Mouse (Mus musculus) layer of hippocampus, adult 9-10 months (tissue): ENCODE results near the gene Pip5k1b.
A peak's percentile ranks its signal among the peaks of the same experiment; 100 is the strongest.
"Not testable (repeated sequence)": the region's sequence is repeated elsewhere in the genome, so short reads cannot be mapped to it uniquely, and the experiment has no call there.

Source experiments
- DNase-seq: peaks from one replicate; pipeline ENCODE4 v3.0.0; 2022; ENCODE audit warnings: low spot score

Pip5k1b gene

DNA sequence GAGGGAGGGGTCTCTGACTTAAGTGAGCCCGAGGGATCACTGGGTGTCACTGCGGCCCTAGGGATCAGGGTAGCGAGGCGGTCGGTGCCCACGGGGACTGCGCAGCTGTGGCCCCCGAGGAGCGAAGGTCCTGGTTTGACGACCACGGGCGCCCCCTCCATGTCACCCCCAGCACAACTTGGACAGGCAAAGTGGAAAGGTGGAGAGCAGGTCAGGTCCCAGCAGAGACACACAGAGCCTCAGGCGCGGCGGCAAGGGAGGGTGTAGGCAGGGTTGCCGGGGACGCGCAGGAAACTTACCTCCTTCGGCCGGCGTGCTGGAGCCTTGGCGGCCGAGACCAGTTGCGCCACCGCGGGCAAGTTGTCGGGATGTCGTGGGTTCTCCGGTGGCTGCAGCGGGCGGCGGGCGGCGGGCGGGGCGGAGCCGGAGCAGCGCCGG, at the start of gene Pip5k1b:
Gene Pip5k1b, minus strand, starts transcription at position 407 of the 438 bp plus-strand sequence.
- no peak for DNase-seq

DNA sequence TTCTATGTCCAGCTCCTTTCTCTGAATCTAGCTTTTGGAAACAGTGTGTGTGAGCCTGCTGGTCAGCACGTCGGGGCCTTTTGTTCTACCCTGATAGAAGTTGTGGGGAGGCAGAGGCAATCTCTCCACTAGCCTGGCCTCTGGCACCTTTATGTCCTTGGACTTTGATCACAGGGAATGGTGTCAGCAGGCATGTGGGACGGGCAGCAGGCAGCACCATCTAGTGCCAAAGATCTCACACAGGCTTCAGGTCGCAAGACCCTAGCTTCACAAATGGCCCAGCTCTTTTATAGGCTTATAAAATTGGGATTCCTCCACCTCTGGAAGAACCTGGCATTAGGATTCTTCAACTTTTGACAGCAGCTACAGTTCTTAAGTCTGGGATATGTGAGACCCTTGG, 48.4 kb upstream of the Pip5k1b start:
- no peak for DNase-seq

DNA sequence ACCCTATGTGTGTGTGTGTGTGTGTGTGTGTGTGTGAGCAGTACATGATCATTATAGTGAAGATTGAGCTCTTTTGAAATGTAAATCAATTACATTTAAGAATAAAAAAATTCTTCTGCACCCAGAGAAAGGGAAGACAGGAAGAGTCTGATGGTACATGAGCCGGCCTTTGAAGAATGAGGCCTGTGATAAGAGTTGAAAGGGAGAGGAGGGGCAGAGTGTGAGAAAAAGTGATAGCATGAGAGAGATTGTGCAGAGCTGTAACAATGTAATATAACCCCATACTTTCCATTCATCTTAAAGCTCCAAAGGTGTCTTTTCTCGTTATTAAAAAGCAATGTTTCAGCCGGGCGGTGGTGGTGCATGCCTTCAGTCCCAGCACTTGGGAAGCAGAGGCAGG, 47.8 kb upstream of the Pip5k1b start:
- no peak for DNase-seq

DNA sequence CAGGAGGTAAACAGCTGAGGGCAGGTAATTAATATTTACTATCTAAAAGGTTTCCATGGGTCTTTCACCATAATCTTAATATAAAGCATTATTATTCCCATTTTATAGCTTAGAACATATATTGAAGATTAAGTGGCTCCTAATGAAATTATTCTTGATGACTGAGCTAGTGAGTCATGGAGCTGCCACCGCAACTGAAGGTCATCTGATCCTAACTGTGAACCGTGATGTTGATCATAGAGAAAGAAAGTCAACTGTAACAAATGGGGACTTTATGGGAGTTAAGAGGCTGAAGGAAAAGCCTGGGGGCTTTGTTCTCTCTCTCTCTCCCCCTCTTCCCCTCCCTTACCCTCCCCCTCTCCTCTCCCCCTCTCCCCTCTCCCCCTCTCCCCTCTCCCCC, 31.1 kb upstream of the Pip5k1b start:
- no peak for DNase-seq

DNA sequence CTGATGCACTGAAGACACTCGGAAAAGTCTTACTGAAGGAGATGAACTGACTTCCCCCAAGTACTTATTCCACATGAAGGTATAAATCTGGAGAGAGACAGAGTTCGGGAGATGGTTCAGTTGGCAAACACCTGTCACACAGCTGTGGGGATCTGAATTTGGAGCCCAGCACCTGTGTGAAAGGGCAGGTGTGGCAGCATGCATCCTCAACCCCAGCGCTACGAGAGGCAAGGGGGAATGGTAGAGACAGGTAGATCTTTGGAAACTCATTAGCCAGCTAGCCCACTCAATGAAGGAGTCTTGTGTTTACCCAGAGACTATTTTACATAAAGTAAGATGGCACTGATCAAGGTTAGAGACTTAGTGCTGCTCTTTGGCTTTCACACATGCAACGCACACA, 29.5 kb upstream of the Pip5k1b start:
- DNase-seq, result no peak

DNA sequence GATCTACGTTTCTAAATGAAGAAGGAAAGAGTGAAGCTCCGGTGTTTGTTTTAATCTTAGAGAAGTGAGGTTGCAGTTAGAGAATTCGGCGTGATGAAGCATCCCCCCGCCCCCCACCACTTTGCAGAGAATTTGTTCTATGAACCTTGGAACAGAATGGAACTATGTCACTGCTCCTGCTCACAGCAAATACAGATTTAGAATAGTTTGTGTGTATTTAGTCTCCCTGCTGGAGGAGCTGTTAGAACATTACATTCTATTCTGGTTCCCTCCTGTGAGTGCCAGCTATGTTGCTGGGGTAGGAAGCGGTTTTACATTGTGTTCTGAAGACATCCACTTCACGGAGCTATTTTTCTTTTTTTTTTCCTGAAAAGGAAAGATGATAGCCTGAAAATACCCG, 28.3 kb upstream of the Pip5k1b start:
- DNase-seq, result peak; percentile 13

DNA sequence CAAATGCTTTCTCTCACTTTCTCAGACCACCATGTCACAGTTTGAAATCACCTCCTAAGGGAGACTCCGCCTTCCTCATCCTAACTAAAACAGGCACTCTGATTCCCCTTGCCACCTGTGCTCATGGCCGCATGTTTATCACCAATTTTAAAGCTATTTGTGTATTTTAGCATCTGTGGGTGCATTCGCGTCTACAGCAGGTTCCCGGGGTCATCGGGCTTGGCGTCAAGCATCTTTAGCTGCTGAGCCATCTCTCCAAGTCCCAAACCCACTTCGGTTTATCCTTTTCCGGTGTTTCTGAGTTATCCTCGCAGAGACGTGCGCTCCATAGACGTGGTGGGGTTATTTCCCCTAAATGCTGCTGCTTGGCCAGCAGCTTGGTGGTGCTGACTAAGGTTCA, 20.5 kb upstream of the Pip5k1b start:
- no peak for DNase-seq

DNA sequence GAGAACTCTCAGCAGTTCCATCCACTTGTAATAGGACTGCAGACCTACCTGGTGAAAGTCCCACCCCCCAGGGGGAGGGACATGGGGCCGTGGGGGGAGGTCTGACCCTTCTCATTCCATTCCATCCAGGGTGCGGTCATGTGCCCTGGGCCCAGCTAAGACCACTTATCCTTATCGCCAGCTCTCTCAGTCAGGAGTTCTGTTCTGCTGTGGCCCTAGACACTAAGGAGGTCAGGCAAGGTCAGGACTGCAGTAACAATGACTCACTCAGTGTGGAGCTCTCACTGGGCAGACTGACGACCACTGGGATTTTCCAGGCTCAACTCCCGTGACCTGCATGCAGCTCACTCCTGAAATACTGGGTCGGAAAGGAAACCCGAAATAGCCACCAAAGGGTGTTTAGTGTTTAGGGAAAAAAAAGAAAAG, 16.1 kb upstream of the Pip5k1b start:
- no peak for DNase-seq

DNA sequence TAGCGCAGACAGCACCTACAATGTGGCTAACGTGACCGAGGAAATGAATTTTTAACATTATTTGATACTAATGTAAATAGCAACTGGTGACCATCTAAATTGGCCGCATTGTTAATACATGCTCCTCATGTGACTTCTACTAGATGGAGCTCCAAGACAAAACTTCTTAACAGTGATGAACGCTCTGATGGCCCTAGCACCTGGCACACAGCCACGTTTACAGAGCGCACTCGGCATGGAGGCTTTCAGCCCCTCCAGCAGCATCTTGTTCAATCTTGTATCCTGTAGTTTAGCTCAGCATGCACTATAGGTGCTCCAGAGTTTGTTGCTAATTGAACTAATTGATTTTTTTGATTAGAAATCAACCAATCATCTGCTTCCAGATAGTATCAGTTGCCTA, 15.3 kb upstream of the Pip5k1b start:
- no peak for DNase-seq

DNA sequence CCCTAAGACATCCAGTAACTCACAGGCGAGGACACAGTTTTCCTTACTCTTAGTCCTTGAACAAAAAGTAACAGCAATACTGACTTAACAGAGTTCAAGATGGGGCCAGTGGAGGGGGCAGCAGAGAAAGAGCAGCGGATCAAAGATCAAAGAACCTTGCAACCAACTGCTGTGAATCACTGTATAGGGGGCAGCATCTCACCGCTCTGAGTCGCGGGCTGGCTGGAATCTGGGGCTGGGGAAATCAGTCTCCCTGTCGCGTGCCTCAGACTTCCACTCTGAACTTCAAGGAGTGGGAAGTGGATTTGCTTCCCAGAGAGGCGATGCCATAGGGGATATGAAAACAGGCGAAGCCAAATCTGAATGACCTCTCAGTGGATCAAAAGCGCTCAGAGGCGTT, 1.8 kb upstream of the Pip5k1b start:
- DNase-seq, result no peak

DNA sequence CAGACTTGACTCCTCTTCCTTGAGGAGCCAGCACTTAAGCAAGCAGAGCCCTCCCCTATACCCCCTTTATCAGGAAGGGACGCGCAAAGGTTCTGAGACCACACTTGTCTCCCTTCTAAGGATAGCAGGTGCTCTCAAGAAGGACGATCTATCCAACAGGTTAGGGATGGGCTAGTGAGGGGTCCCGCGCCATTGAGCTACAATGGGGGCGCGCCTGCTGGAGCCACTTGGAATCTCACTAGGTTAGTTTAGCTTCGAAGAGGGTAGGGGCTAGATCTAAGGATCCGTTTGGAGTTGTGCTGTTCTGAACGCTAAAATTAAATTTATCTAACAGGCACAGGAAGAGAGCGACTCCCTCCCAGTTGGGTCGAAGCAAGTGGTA, 904 bp upstream of the Pip5k1b start:
- DNase-seq, result no peak

DNA sequence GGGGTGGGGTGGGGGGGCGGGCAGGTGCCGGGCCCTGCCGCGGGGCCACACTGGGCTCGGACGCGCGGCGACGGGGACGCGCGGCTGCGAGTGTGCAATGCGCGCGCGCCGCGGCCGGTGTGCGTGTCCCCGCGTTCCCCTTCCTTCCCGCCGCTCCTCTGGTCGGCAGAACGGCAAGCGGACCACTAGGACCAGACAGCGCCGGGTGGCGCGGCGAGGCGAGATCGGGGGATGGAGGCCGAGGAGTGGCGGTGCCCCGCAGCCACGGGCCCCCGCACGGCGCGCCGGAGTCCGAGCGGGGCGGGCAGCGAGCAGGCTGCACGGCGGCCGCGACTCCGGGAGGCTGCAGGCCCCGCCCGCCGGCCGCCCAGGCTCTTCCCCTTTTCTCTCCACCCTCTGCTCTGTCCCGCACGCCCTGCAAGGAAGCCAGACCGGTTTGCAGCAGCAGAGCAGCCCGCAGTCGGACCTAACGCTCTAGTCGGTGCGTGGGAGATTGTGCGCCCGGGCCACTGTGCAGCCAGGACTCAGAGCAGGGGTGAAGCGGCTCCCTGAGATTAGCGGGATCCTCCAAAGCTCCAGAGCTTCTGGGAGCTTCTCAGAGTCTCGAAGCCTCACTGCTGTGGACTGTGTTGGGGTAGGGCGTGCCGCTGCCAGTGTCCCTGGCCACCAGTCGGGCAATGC, 372 bp upstream of the Pip5k1b start:
- DNase-seq, result no peak

DNA sequence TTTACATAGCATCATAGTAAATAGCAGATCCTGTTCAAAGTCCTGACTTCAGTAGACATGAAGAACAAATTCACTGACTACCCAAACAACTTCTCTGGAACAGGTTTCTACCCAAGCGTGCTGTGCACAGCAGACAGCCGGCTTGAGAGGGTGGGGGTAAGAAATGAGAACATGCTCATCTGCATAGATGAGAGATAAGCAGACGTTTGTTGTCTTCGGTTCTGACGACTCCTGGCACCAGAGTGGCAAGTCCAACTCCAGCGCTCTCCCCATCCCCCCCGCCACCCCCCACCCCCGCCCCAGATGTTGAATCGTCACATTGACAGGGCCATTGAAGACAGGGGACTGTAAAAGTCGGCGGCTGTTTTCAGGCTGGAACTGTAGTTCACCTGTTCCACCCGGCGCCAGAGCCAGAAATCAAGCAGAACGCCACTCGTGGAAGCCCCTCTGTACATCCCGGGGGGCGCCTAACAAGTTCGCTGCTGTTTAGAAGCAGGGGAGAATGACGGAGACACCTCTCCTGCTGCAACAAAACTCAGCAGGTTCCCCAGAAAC, 684 bp downstream of the Pip5k1b start:
- DNase-seq, result no peak

DNA sequence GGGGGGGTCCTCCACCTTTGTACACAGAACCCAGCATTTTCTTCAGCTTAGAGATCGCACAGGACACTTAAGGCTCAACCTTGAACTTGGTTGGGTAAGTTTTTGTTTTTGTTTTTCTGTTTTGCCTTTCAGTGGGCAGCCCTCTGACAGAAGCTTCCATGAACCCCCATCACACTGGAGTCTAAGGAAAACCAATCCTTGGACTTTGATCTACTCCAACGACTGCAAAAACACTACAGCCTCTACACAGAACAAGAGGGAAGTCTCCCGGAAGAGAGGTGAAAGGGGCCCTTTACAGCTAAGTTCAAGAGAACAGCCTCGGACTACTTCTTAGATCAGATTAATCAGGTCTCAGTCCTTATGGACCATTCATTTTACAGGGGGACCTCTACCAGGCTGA, 1.2 kb downstream of the Pip5k1b start:
- no peak for DNase-seq

DNA sequence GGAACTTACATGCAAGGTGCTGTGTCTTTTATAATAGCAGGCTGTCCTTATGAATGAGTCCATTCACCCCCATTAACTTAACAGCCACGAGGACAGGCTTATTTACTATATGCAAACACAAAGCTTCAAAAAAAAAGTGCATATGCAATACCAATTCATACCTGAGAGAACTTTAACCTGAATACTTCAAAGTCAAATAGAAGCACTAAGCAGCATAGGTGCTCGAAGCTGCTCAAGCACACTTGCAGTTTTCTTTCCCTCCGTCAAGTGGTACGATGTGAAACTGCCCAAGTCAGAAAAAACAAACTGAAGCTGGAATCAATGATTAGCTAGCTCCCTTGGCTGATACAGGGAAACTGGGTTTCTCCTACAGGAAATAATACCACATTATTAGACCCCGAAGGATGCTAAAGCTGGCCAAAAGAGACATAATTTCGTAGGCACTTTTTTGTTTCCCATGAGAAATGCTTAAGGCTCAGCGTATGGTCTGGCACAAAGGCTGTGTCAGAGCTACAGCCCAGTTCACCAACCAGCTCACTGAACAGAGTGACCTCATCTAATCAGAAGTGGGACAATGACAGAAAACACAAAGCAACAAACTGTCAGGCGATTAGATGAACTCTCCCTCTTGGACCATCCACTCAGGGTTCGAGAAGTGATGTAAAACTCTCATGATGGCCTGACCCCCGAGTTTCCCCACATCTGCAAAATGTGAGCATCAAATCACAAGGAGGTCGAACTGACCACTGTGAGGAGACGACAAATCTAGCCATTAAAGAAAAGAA, 2.2 kb downstream of the Pip5k1b start:
- DNase-seq, result no peak

DNA sequence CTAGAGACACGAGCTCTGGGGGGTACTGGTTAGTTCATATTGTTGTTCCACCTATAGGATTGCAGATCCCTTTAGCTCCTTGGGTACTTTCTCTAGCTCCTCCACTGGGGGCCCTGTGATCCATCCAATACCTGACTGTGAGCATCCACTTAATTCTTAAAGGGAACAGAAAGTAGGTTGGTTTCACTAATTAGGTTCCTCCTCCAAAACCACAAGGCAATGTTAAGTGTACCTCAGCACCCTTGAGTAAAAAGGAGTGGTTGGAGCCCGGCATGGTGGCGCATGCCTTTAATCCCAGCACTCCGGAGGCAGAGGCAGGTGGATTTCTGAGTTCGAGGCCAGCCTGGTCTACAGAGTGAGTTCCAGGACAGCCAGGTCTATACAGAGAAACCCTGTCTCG, 3.0 kb downstream of the Pip5k1b start:
- DNase-seq, result not testable (repeated sequence)

DNA sequence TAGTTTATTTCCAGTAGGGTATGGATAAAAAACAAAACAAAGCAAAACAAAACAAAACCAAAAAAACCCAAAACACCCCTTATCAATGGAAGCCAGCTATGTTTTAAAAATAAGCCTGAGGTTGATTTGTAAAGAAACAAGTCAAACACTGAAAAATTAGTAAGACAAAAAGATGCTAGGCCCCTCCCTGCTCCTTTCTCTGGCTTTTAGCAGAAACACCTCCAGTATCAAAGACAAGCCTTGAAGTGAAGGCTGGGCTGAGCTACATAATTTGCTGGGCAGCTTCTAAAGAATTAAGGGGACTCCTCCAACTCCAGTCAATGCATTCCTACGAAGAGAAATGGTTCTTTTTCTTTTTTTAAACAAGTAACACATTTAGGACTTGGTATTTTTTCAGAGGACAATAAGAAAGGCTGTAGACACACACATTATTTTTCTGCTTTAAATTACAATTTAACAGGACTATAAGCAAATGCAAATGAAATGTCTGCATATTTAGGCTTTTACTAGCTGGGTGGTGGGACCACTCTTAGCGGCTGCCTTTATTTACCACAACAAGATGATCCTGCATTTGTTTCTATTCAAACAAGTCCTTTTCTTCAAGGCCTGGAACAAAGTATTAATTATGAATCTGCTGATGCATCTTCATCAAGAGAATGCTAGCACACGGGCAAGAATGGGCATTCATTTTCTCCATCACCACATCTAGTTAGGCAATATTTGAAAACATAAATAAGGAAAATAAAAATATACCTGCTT, 4.3 kb downstream of the Pip5k1b start:
- no peak for DNase-seq

DNA sequence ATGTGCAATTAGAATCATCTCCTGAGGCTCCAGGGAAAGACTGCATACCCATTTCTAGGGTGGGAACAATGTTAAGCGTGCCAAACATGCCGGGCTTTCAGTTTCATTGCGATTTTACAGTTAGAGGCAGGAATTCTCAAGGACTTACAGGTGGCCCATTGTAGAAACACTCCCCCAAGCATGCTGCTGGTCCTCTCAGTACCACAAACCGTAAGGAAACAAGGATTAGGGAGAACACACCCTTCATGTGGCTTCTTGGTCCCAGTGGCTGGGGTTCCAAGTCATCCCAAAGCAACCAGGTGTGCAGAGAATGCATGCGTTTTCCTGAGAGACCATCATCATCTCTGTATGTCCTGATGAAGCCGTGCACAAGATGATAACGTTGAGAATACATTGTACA, 4.9 kb downstream of the Pip5k1b start:
- no peak for DNase-seq

DNA sequence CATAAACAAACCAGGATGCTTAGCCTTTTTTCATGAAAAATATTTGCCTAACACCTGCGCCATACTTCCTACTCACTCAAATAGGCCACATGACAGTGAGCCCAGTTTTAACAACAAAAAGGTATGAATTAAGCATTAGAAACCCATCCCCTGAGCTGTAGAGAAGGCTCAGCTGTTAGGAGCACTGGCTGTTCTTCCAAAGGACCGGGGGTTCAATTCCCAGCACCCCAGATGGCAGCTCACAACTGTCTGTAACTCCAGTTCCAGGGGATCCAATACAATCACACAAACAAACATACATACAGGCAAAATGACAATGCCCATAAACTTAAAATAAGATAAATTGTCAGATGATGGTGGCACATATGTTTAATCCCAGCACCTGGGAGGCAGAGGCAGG, 5.7 kb downstream of the Pip5k1b start:
- no peak for DNase-seq

DNA sequence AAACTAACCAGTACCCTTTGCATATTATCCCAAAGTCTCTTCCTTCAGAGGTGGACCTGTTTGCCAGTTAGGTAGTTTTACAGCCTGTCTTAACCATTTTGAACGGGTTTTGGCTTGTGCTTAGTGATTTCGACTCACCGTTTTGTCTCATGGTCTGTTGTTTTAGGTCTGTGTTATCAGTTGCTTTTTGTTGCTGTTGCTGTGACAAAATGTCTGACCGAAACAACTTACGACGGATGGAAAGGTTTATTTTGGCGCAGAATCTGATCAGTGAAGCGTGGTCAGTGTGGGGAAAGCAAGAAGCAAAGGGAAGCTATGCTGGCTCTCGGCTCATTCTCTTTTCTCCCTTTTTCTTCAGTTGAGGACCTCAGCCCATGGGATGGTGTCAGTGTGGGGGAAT, 7.3 kb downstream of the Pip5k1b start:
- no peak for DNase-seq

DNA sequence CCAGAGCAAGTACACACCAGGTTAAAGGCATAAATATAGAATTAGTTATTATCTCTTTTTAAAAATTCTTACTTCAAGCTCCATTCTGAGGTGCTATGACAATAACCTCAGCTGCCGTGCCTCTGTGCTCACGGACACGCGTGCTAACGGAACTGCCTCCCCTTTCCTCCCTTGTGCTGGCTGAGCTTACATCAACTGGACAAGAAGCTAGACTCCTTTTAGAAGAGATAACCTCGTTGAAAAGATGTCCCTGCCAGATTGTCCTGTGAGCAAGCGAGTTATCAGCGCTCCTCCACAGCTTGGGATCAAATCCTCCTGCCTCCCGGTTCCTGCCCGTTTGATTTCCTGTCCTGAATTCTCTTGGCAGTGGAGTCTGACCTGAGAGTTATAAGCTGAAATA, 9.5 kb downstream of the Pip5k1b start:
- no peak for DNase-seq
